Mouse (Mus musculus) lung, embryonic 15.5 days (tissue): ENCODE results near the gene Stk4. TPM values are rescaled to one million over a fixed set of nuclear protein-coding genes. Genes with fewer than 3 reads are reported as not detected.
A peak's percentile ranks its signal among the peaks of the same experiment; 100 is the strongest.

Experiments
- ATAC-seq: fragments of 200-750 bp; cut with Nextera tagmentation; 2 replicates; pipeline ENCODE4 v1.8.0; 2017; ENCODE audit warnings: moderate number of reproducible peaks, borderline replicate concordance; ENCODE audit not compliant: low FRiP score, low TSS enrichment; ENCODE audit errors: extremely low read depth
- H3K27ac ChIP-seq: fragments of 300-500 bp; sonication (generic); 2 replicates; pipeline ENCODE4 v1.5.1; 2015; ENCODE audit warnings: moderate library complexity, mild to moderate bottlenecking, inconsistent platforms
- H3K27me3 ChIP-seq: fragments of 300-500 bp; sonication (generic); 2 replicates; pipeline ENCODE4 v1.6.1; 2015; ENCODE audit warnings: inconsistent platforms
- H3K36me3 ChIP-seq: fragments of 300-500 bp; sonication (generic); 2 replicates; pipeline ENCODE4 v1.6.1; 2015; ENCODE audit warnings: inconsistent platforms
- H3K4me1 ChIP-seq: fragments of 300-500 bp; sonication (generic); 2 replicates; pipeline ENCODE4 v1.6.1; 2015; ENCODE audit warnings: inconsistent platforms
- H3K4me2 ChIP-seq: fragments of 300-500 bp; sonication (generic); 2 replicates; pipeline ENCODE4 v1.6.1; 2015; ENCODE audit warnings: inconsistent platforms, mild to moderate bottlenecking, moderate library complexity
- H3K4me3 ChIP-seq: fragments of 300-500 bp; sonication (generic); 2 replicates; pipeline ENCODE4 v1.5.1; 2015; ENCODE audit warnings: mild to moderate bottlenecking, inconsistent platforms
- H3K9ac ChIP-seq: fragments of 300-500 bp; sonication (generic); 2 replicates; pipeline ENCODE4 v1.6.1; 2015; ENCODE audit warnings: inconsistent platforms
- H3K9me3 ChIP-seq: fragments of 300-500 bp; sonication (generic); 2 replicates; pipeline ENCODE4 v1.6.1; 2016; ENCODE audit warnings: inconsistent platforms
- WGBS: fragments of 180-500 bp; shearing (Covaris S2); methylation state at CpG from one replicate; pipeline ENCODE4 v1.1.7; 2015; 5-methylcytosine and 5-hydroxymethylcytosine counted together
- polyA plus RNA-seq: library from polyadenylated mRNA; unstranded; fragments of >200 nt; fragmentation: Nextera tagmentation; extraction: Ambion mirVana; gene quantifications from 2 replicates; pipeline ENCODE4 v1.2.1, GENCODE M21; 2015

The Stk4 gene
- polyA plus RNA-seq, 1 experiment from 2014 or later: 23.2 TPM

DNA sequence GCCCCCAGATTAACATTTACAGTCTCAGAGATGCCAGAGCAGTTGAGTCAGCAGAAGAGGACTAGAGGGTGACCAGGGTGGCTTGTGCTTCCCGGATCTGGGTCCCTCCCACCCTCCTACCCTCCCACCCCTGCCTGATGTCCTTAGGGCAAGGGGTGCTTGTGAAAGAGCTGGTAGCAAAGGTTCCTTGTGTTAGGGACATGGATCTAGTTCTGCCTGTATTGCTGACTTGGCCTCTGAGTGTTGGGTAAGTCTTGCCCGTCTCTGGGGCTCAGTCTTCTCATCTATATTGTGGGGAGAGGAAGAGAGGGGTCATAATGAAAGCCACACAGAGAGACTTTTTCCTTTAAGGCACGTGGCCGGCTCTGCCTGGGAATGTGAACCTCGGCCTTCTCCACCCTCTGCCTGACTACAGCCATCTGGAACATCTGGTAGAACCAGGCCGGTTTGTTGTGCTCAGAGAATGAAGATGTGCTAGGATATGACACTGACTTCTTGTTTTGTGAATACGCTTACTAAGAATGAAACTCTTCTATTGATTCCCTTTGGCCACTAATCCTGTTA, 112.7 kb downstream of the Stk4 start, which contains the start of gene Wfdc5:
Gene Wfdc5 (minus strand): TSS at position 51 of the 564 bp plus-strand sequence.
- Histone ChIP-seq H3K27me3 (peaks cover 4% of the 10 kb centered on the region; the same call in 1 of the 2 replicates), H3K9ac (no peak within 1 kb of the TSS), H3K4me2 (no peak within 1 kb of the TSS), H3K27ac (no peak within 1 kb of the TSS; the same call in 1 of the 2 replicates), H3K9me3 (no peaks in the 10 kb centered on the region), H3K36me3 (no peaks in the 10 kb centered on the region), H3K4me3 (no peak within 1 kb of the TSS), H3K4me1 (no peaks in the 10 kb centered on the region; the same call in 1 of the 2 replicates)
- 67% methylated on average over 7 of the region's 7 CpGs for WGBS
- no peak for ATAC-seq

DNA sequence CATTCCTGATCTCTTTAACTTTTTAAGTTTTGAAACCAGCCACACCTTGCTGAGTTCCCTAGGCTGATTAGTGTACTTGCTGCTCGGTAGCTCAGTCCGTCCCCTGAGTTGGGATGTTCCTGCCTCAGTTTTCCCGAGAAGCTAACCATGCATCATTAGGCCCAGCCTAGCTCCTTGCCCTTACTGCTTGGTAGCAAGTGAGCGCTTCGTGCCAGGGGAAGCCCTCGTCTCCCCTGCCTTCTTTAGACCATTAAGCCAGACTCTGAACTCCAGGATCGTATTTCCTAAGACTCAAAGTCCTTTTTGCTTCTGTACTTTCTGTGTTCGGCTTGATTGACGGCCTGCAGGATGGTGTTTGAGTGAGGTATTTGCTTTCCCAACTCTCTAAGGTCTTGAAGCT, 113.2 kb downstream of the Stk4 start:
- Histone ChIP-seq H3K36me3 (no peaks in the 10 kb centered on the region), H3K27ac (no peak overlapping the region; the same call in 1 of the 2 replicates), H3K4me2 (no peak overlapping the region), H3K4me1 (no peaks in the 10 kb centered on the region; the same call in 1 of the 2 replicates), H3K9me3 (no peaks in the 10 kb centered on the region), H3K4me3 (no peak overlapping the region), H3K27me3 (no peaks in the 10 kb centered on the region), H3K9ac (no peak overlapping the region)
- WGBS: 54% methylated on average over 9 of the region's 9 CpGs
- no peak for ATAC-seq

DNA sequence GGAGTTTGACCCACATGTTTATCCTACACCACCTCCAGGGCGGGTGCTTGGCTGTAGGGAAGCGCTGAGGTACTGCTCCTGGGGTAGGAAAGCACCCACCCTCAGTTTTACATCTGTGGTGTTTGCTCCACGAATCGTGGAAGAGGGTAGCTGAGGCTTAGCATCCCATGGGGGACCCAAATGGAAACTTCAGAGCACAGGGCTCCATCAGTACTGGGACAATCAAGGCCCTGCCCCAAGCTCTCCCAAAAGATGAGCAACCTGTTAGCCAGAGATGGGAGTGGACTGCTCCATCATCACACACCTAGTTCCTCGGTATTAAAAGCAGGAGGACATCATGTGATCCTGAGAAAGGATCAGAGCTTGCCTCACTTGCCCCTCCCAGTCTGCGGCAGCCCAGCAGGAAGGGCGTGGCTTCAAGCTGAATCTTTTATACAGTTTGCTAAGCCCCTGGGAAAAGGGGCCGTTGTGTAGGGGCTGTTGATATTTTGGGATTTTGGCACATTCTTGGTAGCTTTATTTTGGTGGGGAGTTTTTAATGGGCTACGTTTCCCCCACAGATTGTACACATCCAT, 114.1 kb downstream of the Stk4 start:
- Histone ChIP-seq H3K4me1 (no peaks in the 10 kb centered on the region; the same call in 1 of the 2 replicates), H3K27me3 (no peaks in the 10 kb centered on the region), H3K9me3 (no peaks in the 10 kb centered on the region), H3K27ac (no peak overlapping the region), H3K9ac (no peak overlapping the region), H3K4me3 (no peak overlapping the region), H3K4me2 (no peak overlapping the region), H3K36me3 (no peaks in the 10 kb centered on the region)
- WGBS: 37% methylated on average over 9 of the region's 9 CpGs
- peak; percentile 12; the same call in 1 of the 2 replicates for ATAC-seq

DNA sequence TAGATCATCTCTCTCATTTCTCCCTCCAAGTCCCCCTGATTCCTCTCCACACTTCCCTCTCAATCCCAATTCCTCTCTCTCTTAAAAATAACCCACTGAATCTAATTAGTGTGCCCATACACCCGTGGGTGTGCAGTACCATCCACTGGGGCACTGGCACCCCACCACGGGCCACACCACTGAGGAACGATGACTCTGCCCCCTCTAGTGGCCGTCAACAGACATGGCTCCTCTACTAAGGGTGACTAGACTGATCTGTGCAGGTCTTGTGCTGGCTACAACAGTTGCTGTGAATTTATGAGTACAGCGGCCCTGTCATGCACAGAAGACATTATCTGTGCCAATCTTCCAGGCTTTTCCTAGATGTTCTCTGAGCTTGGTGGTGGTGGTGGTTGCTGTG, 118.6 kb downstream of the Stk4 start:
- no peaks in the 10 kb centered on the region; the same call in 1 of the 2 replicates for H3K4me1 ChIP-seq
- H3K27ac ChIP-seq: no peak overlapping the region
- no peak overlapping the region for H3K9ac ChIP-seq
- 21% methylated on average over 5 of the region's 5 CpGs for WGBS
- H3K36me3 ChIP-seq: no peaks in the 10 kb centered on the region
- no peak overlapping the region for H3K4me2 ChIP-seq
- ATAC-seq: no peak
- no peaks in the 10 kb centered on the region for H3K27me3 ChIP-seq
- H3K4me3 ChIP-seq: no peak overlapping the region
- no peaks in the 10 kb centered on the region for H3K9me3 ChIP-seq

DNA sequence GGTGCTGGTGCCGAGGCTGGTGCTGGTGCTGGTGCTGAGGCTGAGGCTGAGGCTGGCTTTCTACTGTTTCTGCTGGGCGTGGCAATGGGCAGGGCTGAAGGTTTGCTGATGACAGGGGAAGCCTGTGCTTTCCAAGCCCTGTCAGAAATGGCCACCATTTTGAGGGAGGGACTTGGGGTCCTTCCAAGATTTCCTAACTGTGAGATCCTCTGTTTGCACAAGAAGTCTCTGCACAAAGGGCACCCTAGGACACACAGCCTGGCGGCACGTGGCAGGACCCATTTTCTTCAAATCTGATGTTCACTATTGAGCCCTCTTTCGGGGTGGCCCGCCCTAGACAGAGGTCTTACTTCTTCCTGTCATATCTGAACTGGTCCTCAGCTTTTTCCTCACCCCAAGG, 120.5 kb downstream of the Stk4 start, which contains the start of gene Wfdc12:
Gene Wfdc12 (minus strand): TSS at position 33 of the 400 bp plus-strand sequence.
- H3K4me1 ChIP-seq: no peaks in the 10 kb centered on the region
- WGBS: 80% methylated on average over 6 of the region's 6 CpGs
- ATAC-seq: no peak

DNA sequence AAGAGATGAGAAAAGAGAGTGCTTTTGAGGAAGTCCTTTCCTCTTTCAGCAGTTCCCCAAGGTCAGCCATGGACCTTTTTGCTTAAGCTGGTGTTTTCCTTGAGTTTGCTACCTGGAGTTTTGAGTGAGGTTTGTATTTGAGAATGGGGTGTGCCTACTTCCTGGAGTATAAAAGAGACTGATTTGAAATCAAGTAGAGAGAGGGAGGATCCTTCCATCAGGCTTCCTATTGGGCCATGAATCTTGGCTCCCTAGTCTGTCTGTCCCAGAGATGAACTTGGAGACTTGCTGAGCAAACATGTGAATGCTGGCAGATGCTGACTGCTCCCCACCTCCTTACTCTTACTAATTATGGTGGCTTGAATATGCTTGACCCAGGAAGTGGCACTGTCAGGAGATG, 122.2 kb downstream of the Stk4 start:
- H3K4me3 ChIP-seq: no peak overlapping the region
- H3K4me2 ChIP-seq: no peak overlapping the region
- no peaks in the 10 kb centered on the region for H3K27me3 ChIP-seq
- no peak for ATAC-seq
- H3K4me1 ChIP-seq: no peaks in the 10 kb centered on the region
- no peak overlapping the region for H3K9ac ChIP-seq
- H3K9me3 ChIP-seq: no peaks in the 10 kb centered on the region
- H3K27ac ChIP-seq: no peak overlapping the region
- no peaks in the 10 kb centered on the region for H3K36me3 ChIP-seq

More for the DNA sequence above, 120.5 kb downstream of the Stk4 start, which contains the start of gene Wfdc12:
- no peaks in the 10 kb centered on the region for H3K9me3 ChIP-seq
- no peaks in the 10 kb centered on the region for H3K36me3 ChIP-seq
- no peak within 1 kb of the TSS for H3K9ac ChIP-seq
- no peak within 1 kb of the TSS for H3K4me3 ChIP-seq
- H3K27me3 ChIP-seq: no peaks in the 10 kb centered on the region
- no peak within 1 kb of the TSS for H3K4me2 ChIP-seq
- no peak within 1 kb of the TSS for H3K27ac ChIP-seq

DNA sequence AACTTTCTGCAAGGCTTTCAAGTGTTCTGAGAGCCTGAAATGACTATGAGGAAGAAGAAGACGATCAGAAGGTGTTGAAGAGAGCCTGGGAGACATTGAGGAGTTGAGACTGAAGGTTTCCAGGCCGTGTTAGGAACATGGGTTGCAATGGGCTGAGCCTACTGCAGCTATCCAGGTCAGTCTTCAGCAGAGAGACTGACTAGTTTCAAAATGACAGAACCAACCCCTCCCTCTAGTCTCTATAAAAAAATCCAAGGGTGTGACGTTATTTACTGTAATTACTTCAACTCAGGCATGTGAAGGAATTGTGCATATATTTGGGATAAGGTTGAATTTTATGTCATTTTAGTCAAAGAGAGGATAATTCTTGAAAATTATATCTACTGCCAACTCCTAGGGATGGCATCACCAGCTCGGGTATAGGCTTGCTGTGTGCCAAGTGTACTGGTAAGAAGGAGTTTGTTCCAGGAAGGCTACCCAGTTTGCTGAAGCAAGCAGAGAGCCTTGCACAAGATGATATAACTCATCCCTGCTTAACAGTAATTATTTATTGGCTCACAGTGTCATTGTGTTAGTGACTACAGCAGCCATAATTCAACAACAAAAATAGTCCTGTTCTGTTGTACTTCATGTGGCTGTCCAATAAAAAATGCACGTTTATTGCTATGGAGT, 125.0 kb downstream of the Stk4 start:
- 66% methylated on average over 5 of the region's 5 CpGs for WGBS
- Histone ChIP-seq H3K27ac (no peak overlapping the region), H3K4me1 (no peaks in the 10 kb centered on the region), H3K36me3 (no peaks in the 10 kb centered on the region), H3K9ac (no peak overlapping the region), H3K9me3 (no peaks in the 10 kb centered on the region), H3K4me2 (no peak overlapping the region), H3K27me3 (no peaks in the 10 kb centered on the region), H3K4me3 (no peak overlapping the region)
- ATAC-seq: no peak

DNA sequence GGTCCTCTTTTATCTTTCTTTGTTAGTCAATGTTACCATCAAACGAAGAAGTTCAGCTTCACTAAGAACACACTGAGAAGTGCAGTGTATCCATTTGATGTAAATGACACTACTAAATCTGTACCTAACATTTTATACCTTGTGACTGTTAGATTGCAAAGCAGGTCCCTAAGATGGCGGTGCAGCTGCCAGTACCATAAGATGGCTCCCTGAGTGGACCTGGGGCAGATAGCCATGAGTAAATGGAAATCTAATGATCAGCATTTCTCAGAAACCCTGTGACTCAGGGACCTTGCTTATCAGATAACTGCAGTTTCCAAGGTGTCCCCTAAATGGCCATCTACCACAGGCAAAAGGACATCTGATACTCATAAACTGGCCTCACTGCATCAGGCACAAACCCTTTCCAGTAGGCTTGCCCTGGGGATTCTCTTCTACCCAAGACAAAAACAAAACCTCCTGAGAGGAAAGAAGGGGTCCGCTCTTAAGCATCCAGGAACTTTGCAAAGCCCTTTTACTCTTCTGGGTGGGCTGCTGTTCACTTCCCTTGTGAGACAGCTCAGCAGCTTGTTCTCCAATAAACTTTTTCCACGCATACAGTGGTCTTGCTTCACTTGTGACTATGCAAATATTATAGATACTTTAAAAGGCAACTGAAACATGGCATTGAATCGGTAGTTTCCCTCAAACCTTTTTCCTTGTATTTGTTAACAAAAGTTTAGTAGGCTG, 126.0 kb downstream of the Stk4 start:
- no peak for ATAC-seq
- Histone ChIP-seq H3K36me3 (no peaks in the 10 kb centered on the region), H3K4me2 (no peak overlapping the region), H3K9me3 (no peaks in the 10 kb centered on the region), H3K4me1 (no peaks in the 10 kb centered on the region), H3K27ac (no peak overlapping the region), H3K9ac (no peak overlapping the region), H3K27me3 (no peaks in the 10 kb centered on the region), H3K4me3 (no peak overlapping the region)
- 83% methylated on average over 5 of the region's 5 CpGs for WGBS

DNA sequence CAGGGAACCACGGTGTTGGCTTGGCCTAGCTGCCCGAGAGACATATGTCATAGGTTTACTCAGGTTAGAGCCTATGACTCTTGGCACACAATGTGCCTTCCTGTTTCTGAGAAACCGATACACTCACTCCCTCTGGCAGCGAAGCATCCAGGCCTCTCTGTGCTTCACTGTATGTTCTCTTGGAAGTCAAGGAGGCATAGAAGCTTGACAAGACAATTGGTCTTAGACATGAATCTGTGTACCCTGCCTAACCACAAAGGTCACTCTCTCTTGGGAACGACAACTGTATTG, 126.5 kb downstream of the Stk4 start:
- Histone ChIP-seq H3K27me3 (no peaks in the 10 kb centered on the region), H3K9me3 (no peaks in the 10 kb centered on the region), H3K4me2 (no peak overlapping the region), H3K4me1 (no peaks in the 10 kb centered on the region), H3K9ac (no peak overlapping the region), H3K4me3 (no peak overlapping the region), H3K36me3 (no peaks in the 10 kb centered on the region), H3K27ac (no peak overlapping the region)
- 68% methylated on average over 5 of the region's 5 CpGs for WGBS
- ATAC-seq: no peak

DNA sequence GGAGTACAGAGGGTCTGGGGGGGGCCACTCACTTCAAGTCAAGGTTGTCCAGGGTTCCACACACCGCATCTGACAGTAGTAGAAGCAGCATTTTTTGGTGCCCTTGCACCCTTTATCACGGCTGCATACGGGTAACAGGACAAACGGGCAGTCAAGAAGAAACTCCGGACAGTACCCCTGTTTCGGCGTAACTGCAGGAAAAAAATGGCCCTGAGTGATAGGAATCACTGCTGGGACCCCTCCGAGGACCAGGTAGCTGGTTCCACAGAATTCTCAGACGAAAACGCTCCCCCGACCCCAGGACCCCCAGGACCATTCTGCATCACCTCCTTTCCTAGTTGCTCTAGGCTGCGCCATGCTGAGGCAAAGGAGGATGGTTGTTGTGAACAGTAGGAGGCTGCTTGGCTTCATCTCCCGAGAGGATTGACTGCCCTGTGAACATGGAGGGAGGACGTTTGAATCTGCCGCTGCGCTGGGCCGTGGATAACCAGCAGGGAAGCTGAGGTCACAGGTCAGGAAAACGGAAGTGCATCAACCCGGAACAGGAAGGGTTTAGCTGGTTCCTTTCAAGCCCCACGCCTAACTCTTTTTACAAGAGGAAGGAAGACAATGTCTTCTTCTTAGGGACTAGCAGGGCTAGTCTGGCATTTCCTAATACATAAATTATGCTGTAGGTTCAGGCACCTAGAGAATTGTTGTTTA, 129.7 kb downstream of the Stk4 start, which contains the start of gene Wfdc15a:
Gene Wfdc15a (minus strand): TSS at position 505 of the 702 bp plus-strand sequence.
- no peak within 1 kb of the TSS for H3K4me2 ChIP-seq
- WGBS: 77% methylated on average over 20 of the region's 20 CpGs
- H3K27me3 ChIP-seq: no peaks in the 10 kb centered on the region
- no peaks in the 10 kb centered on the region for H3K9me3 ChIP-seq
- no peaks in the 10 kb centered on the region for H3K4me1 ChIP-seq
- H3K27ac ChIP-seq: no peak within 1 kb of the TSS
- H3K4me3 ChIP-seq: no peak within 1 kb of the TSS
- no peaks in the 10 kb centered on the region for H3K36me3 ChIP-seq
- no peak for ATAC-seq
- H3K9ac ChIP-seq: no peak within 1 kb of the TSS
